Mouse (Mus musculus) embryonic stem cell, embryonic (primary cell): ENCODE data around the gene Aig1.

Experiments used
- CTCF ChIA-PET, 4 experiments: fragments of 300-600 bp in 2 of 4; fragments of 350-600 bp in 2 of 4; sonication (Branson Sonifier 250); formaldehyde crosslinking; loops; one replicate each; lab custom pipeline; 2022; ENCODE audit warnings: inconsistent platforms in 2 of 4; lab: Charles Lee
- POLR2A ChIA-PET, 4 experiments: fragments of 300-600 bp in 2 of 4; fragments of 350-600 bp in 2 of 4; sonication (Branson Sonifier 250); formaldehyde crosslinking; loops; one replicate each; lab custom pipeline; 2022; ENCODE audit warnings: antibody characterized with exemption in 4 of 4, inconsistent platforms in 1 of 4; lab: Charles Lee

Aig1 gene

GRCm38 (mm10) chr10:13600926-13601325 is 267.9 kb downstream of the Aig1 start:
- CTCF ChIA-PET = no interaction called here
- POLR2A ChIA-PET = interaction anchor here in 1 of 4 experiments (0.6 kb wide), 1 partner anchor 716 kb away, joined by 3 read pairs; no protein-coding TSS in a partner anchor

- ChIA-PET CTCF (no interaction called here), POLR2A (interaction anchor here in 3 of 4 experiments (0.6 to 0.7 kb wide), 3 partner anchors 27 to 1824 kb away, joined by 3 to 4 read pairs (median 3); no protein-coding TSS in a partner anchor)
These were observed 271.3 kb downstream of the Aig1 start for GRCm38 (mm10) chr10:13597491-13597890.
